Mouse (Mus musculus) urinary bladder, postnatal 10 days (tissue): ENCODE measurements around the gene Trim52.
"Not testable (repeated sequence)": the region's sequence is repeated elsewhere in the genome, so short reads cannot be mapped to it uniquely, and the experiment has no call there.

Experiments
- DNase-seq: peaks from one replicate; pipeline ENCODE4 v3.0.0; 2022; ENCODE audit warnings: low spot score

The Trim52 gene

DNA sequence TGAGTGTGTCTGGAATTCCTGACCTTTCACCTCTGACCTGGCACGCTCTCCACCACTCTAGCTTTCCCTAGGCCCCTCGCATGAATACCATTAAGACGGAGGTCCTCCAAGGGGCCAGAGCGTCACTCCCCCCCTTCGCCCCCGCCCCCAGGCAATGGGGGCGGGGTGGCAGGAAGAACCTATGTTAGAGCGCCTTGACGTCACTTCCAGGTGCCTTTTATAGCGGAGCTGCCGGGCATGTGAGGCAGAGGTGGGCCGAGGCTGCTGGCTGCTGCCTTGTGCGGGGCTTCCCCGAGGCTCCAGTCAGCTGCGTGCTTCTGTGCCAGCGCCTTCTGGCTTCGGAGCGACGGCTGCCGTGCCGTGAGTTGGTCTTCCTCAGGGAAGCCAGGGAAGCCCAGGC, at the start of gene Trim52:
Trim52 (plus strand) TSS at position 219 of the 400 bp plus-strand sequence.
- DNase-seq = no peak

DNA sequence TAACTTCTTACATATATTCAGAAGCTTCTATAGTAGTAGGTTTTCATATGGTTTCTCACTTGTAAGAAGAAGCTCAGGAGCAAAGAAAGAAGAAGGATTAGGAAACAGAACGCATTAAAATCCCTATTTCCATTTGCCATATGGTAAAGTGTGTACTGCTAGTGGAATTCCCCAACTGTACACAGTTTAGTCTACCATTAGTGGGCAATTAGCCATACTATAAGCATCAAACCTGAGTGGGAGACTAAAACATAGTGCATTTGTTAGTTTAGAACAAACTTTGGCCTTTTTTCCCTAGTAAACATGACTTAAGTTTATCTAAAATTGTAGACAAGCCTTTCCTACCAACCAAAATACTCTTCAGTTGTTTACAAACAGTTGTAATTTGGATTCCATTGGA, 33.4 kb upstream of the Trim52 start:
- no peak for DNase-seq

DNA sequence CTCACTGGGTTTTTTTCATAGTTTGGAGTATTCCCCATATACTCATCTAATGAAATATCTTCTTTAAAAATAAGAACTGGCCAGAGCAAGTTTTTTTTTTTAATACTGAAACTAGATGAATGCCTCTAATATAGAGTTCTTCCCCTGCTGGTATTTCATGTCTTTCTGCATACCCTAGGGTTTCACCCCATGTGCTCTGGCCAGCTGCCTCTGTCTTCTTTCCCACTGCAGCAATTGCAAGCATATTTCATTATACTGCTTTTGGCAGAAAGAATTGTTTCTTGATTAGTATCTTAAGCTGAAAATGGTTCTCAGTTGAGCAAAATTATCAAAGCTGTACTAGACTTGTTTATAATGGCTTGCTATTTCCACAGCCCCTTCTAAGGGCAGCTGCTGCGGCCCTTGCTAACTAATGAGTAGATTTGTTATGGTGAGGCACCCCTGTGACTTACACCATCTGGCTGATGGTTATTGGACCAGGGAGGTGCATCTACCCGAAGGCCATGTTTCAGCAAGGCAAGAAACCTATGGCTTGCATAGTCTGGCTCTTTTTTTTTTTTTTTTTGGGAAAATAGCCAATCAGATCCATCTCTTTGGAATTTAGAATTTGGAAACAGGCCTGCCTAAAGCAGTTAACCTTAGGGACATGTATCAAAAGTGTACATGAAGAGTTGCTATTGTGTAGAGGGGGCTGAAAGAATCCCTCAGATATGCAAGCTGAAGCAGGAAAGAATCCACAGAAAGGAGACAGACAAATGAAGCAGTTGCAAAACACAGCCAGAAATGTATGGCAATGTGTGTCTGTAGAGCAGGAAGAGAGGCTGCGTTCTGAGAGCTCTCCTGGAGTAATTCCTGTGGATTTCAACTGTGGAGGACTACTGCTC, 30.6 kb upstream of the Trim52 start:
- no peak for DNase-seq

DNA sequence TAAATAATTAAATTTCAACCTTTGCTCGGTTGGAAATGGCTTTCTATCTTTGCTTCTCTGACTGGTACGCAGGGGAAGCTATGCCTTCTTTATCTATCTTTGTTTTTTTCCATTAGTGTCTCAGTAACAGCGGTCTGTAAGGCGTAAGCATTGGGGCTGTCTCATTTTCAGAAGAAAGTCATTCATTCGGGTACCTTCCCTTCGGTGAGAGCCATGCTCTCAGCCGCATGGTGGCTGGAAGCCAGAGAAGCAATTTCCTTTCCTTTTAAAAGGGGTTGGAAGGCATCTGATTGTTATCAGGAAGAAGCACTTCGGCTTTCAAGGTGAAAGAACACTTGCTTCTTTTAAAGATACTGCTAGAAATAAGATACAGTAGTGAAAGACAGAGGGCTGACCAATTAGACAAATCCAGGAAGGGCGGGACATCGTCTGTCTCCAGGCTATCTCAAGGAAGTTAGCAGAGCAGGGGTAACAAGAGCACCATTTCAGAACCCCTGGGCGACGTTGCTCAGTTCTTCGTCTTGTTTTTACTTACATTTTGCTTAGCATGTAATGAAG, 17.4 kb upstream of the Trim52 start:
- no peak for DNase-seq

DNA sequence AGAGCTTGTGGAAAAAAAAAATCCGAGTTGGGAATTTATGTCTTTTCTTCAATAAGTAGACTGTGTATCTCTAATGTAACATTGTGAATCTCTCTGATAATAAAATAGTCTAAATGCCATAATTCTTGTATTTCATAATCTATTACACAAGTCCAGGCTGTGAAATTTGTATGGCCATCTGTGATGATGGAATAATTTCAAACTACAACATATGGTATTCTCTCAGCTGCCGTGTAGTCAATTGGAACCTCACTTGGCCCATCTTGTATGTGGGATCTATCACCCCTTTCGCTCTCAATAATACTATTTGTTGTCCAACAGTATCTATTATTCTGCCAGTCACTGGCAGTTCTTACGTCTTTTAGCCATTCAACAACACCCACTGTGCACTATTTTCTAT, 9.2 kb upstream of the Trim52 start:
- DNase-seq = no peak

DNA sequence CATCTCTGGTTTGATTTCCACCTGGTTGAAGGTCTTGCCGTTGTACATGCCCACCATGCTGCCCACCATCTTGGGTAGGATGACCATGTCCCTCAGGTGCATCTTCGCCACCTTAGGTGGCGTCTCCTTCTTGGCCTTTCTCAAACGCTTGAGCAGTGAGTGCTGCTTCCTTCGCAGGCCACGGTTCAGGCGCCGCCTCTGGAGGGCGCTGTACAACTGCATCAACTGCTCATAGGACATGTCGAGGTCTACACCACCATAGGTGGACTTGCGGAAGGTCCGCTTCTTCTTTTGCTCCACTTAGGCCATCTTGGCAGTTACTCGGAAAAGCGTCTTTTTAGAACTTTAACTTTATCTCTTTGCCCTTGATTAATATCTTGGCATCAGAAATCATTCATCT, 5.1 kb upstream of the Trim52 start:
- no peak for DNase-seq

DNA sequence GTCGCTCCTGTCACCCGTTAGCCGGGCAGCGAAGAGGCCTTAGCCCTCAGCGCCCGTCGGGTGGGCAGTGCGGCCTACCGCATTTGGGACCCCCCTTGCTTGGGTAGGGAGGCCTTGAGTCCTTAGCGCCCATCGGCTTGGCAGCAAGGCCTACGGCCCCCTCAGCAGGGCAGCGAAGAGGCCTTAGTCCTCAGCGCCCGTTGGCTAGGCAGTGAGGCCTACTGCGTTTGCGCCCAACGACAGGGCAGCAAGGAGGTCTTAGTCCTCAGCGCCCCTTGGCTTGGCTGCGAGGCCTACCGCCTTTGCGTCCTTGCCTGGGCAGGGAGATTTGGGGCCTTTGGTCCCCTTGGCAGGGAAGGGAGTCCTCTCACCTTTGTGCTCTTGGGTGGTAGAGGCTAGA, 427 bp downstream of the Trim52 start:
- DNase-seq = no peak

DNA sequence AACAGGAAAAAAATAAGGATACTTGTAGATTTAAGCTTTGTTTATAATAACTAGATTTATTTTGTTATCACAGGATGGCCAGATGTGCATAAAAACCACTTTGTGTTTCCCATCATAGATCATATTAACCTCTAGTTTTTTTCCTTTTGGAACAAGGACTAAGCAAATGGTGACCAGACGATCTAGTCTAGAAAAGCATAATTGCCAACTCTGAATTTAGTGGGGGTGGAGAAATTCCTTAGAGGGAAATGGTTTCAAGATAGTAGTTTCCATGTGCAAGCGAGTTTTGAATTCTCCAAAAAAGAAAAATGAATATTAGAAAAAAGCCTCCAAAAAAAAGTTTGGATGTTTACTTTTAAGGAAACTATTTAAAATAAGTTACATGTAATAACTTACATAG, 13.4 kb downstream of the Trim52 start:
- no peak for DNase-seq

DNA sequence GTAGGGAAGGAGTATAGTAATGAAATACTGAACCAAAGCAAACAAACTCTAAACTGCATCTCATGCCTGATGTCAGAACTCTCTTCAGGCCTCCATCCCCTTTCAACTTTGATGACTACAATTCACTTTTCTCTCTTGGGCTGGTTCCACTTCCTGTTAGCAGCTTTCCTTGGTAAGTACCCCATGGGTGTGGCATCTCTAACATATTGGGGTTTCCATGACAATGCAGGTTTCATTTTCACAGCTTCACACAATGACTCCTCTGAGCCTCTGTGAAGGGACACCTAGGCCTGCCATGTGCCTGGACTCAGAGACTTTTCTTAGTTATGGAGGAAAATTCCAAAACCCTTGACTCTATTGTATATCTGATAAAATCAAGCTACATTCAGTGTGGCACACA, 30.3 kb downstream of the Trim52 start:
- DNase-seq = no peak

DNA sequence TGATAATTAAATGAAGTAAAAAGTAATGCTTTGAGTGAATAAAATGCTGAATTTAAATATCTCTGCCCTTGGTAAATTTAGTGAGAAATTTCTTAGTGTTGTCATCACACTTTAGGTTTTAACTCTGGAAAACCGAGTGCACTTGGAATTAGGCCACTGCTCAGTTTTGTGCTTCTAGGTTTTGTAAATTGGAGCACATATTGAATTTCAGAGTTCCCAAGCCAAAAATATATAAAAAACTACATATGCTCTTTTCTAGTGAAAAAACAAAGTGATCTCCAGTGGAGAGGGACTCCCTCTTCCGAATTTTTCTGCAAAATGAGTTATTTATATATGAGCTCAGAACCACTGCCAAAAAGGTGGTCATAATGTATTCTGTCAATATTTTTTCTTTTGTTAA, 45.2 kb downstream of the Trim52 start:
- no peak for DNase-seq

DNA sequence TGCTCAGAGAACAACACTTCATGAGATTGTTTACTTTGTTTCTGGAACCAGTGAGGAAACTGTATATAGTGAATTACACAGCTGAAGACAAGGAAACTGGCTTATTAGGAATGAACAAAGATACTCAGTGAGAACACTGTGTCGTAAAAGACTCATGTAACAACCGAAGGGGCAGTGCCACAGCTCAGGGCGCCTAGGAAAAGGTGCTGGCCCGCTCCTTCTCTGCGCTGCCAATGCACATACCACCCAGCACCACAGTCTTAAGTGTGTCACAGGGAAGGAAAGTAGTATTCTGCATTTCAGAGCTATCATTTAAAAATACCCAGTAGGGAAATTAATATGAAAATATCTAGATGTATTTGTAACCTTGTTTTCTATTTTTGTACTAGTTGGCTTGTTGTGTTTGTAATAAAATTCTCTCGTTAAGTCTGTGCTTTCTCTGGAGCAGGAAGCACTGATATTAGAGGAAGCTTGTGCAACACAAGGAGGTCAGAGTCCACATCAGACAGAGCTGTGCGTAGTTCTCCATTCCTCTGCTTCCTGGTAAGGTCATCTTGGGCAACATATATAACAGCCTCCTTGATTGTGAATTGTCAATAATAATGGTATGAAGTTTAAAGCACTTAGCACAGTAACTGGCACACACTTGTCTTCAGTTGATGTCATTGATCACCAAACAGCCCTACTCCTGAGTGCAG, 49.0 kb downstream of the Trim52 start:
- no peak for DNase-seq

DNA sequence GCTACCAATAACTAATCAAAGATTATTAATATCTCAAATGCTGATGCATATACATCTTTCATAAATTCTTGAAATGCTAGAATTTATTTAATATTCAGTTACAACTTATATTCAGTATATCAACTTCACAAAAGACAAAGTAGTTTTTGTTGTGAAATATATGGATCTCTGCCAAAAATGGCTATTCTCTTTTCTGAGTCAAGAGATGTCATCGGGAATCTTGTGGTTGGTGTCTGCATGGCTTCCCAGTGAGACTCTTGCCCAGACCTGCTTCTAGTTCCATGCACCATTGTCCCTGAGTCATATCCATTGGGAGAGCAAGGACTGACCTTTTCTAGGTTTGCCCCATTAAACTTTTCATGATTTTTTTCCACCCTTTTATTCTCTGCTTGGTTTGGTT, 50.5 kb downstream of the Trim52 start:
- no peak for DNase-seq

DNA sequence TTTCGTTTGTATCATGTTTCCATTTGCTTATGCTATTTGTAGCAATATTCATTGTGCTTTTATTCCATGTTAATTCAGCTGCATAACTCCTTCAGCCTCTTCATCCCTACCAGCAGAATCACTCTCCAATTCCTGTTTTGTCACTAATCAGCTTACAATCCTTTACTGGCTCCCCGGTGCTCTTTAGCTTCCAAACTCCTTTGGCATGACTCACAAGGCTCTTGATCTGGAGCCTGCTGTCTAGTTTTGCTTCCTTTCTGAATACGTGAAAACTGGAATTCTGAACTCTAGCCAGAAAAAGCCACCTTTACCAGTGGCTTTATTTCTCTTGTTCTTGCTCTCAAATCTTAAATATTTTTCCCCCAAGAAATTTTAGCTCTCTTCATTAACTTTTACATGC, 56.3 kb downstream of the Trim52 start:
- no peak for DNase-seq

DNA sequence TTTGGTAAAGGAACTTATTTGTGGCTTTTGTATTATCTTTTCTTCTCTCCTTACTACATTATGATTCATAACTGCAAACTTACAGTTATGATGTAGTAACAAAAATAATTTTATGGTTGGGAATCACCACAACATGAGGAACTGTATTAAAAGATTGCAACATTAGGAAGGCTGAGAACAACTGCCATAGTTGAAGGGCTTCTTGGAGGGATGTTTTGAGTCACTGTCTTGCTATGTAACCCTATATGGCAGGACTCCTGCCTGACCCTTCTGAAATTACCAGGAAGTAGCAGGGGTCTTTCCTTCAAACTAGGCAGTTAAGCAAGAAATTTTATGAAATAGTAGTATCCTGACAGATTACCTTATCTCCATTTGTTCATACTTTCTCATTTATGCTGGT, 57.2 kb downstream of the Trim52 start:
- DNase-seq = no peak

DNA sequence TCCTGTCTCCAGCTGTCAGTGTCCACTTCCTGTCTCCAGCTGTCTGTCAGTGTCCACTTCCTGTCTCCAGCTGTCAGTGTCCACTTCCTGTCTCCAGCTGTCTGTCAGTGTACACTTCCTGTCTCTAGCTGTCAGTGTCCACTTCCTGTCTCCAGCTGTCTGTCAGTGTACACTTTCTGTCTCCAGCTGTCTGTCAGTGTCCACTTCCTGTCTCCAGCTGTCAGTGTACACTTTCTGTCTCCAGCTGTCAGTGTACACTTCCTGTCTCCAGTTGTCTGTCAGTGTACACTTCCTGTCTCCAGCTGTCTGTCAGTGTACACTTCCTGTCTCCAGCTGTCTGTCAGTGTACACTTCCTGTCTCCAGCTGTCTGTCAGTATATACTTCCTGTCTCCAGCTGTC, 57.9 kb downstream of the Trim52 start:
- not testable (repeated sequence) for DNase-seq

DNA sequence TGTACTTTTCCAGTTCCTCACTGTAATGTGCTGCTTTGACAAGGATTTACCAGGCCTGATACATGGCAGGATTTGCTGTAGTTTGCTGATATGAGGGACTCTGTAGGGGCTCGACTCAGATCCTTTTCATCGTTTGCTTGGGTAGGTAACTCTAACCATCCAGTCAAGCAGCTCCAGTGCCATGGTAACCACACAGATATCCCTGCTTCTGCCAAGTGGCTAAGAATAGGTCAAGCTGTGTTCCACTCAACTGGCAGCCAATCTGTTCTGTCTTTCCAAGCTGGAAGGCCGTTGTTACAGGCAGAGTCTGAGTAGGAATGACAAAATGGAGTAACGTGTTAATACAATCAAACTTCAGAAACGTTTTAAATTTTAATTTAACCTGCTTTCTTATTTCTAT, 70.9 kb downstream of the Trim52 start:
- no peak for DNase-seq

DNA sequence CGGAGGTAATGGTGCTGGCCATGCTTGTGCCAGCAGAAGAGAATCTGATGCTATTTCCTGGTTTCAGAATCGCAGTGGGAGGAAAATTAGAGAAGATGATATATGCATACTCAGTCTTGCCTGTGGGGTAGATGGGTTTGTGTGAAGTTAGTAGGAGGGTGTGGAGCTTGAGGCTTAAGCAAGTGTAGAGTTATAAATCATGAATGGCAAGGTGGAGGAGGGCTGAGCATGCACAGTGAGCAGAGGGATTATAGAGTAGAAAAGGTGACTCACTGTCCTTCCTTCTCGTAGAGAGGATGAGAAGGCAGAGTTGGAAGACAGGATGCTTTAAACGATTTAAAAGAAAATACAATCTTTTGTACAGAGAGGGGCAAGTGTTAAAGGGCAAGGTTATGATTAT, 72.2 kb downstream of the Trim52 start:
- no peak for DNase-seq

DNA sequence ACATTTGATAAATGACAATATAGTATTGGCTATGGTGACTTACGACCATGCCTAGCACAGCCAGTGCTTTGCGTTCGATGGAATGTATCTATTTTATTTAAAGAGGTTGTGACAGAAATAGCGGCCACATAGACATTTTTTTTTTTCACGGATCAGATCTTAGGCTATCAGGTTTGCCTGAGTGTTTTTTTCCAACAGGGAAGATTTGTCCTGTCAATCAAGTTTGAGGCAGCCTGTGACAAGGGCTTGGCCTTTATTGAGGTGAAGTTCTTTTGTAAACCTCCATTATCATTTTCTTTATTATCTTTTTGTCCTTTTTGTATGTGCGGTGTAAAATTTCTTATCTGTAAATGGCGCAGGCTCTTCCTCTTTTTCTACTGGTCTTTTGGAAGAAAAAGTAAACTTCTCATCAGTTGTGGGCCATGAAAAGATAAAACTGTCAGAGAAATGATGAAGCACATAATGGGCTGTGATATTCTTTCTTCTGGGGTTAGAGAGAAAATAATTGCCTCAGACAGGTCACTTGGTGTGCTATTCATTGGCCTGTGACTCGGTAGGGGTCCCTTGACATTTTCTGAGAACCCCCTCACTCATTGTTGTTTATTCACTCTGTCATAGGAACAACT, 73.2 kb downstream of the Trim52 start:
- DNase-seq = no peak

DNA sequence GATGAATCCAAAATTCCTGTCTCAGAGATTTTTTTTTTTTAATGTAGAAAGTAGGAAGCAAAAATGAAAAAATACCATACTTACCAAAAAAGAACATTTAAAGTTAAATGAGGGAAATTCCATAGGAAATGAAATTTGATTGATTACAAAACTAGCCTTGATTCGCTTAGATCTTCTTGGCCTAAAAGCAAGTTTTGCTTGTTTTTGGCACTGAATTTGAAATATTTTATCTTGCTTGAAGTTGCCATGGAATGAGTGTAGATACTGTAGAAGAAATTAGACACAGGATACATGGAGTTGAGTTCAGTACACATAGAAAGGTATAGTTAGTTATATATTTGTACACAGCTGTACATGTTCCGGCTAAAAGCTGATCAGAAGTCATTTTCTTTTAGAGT, 73.7 kb downstream of the Trim52 start:
- DNase-seq = no peak

DNA sequence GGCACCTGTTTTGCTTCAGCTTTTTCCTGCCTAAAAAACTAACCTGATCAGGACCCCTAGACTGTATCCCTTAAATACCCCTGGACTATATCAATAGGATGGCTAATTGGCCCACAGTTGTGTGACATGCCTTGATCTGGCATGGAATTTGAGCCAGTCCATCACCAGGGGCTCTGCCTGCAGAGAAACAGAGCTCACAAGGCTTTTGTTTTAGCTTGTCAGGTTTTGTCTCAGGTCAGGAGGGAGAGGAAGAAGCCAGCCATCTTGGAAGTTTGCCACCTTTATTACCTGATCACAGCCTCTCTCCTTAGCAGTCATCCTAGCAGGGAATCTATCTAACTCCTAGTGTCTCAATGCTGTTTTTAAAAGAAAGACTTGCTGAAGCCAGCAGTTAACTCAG, 74.6 kb downstream of the Trim52 start:
- no peak for DNase-seq

DNA sequence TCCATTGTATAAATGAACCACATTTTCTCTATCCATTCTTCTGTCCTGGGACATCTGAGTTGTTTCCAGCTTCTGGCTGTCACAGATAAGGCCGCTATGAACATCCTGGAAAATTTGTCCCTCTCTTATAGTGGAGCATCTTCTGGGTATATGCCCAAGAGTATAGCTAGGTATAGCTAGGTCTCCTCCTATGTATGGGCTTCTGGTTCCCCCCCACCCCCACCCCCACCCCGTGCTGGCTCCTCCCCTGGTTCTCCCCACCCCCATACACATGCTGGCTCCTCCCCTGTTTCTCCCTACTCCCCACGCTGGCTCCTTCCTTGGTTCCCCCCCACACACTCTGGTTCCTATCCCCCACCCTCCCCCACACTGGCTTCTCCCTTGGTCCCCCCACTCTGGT, 78.0 kb downstream of the Trim52 start:
- no peak for DNase-seq
